Mouse (Mus musculus) lung, embryonic 14.5 days (tissue): ENCODE data around the gene Rab37. TPM values are rescaled to one million over a fixed set of nuclear protein-coding genes. Genes with fewer than 3 reads are reported as not detected.

ENCODE experiments used
- ATAC-seq: fragments of 200-750 bp; cut with Nextera tagmentation; 2 replicates; pipeline ENCODE4 v1.8.0; 2017; ENCODE audit warnings: mild to moderate bottlenecking, moderate TSS enrichment, moderate library complexity; ENCODE audit not compliant: insufficient read depth
- DNase-seq: peaks from one replicate; pipeline ENCODE4 v3.0.0-alpha.2; 2015
- H3K27ac ChIP-seq: fragments of 300-500 bp; sonication (generic); 2 replicates; pipeline ENCODE4 v1.5.1; 2014; ENCODE audit warnings: low read depth, mild to moderate bottlenecking, moderate library complexity
- H3K27me3 ChIP-seq: fragments of 300-500 bp; sonication (generic); 2 replicates; pipeline ENCODE4 v1.6.1; 2014; ENCODE audit warnings: low read length, control low read depth; ENCODE audit not compliant: insufficient read depth
- H3K36me3 ChIP-seq: fragments of 300-500 bp; sonication (generic); 2 replicates; pipeline ENCODE4 v1.6.1; 2014; ENCODE audit warnings: control low read depth; ENCODE audit not compliant: insufficient read depth
- H3K4me1 ChIP-seq: fragments of 300-500 bp; sonication (generic); 2 replicates; pipeline ENCODE4 v1.6.1; 2014; ENCODE audit warnings: antibody characterized with exemption, control low read depth; ENCODE audit not compliant: insufficient read depth
- H3K4me2 ChIP-seq: fragments of 300-500 bp; sonication (generic); 2 replicates; pipeline ENCODE4 v1.6.1; 2014; ENCODE audit warnings: mild to moderate bottlenecking
- H3K4me3 ChIP-seq: fragments of 300-500 bp; sonication (generic); 2 replicates; pipeline ENCODE4 v1.5.1; 2014; ENCODE audit warnings: low read depth, low read length
- H3K9ac ChIP-seq: fragments of 300-500 bp; sonication (generic); 2 replicates; pipeline ENCODE4 v1.6.1; 2014
- H3K9me3 ChIP-seq: fragments of 300-500 bp; sonication (generic); 2 replicates; pipeline ENCODE4 v1.6.1; 2016; ENCODE audit warnings: low read depth, low read length, control low read depth
- CTCF ChIP-seq: IDR thresholded peaks from 2 replicates; pipeline ENCODE4 v1.5.1; 2016; ENCODE audit warnings: antibody characterized with exemption, low read depth
- WGBS: fragments of 180-500 bp; shearing (Covaris S2); extraction: QIAGEN DNeasy Blood & Tissue Kit; methylation state at CpG from one replicate; pipeline ENCODE4 v1.1.7; 2014; 5-methylcytosine and 5-hydroxymethylcytosine counted together
- polyA plus RNA-seq: library from polyadenylated mRNA; unstranded; fragments of >200 nt; fragmentation: Nextera tagmentation; extraction: Ambion mirVana; gene quantifications from 2 replicates; pipeline ENCODE4 v1.2.1, GENCODE M21; 2014

Gene Rab37
- polyA plus RNA-seq, 1 experiment from 2014 or later = 0.55 TPM

DNA sequence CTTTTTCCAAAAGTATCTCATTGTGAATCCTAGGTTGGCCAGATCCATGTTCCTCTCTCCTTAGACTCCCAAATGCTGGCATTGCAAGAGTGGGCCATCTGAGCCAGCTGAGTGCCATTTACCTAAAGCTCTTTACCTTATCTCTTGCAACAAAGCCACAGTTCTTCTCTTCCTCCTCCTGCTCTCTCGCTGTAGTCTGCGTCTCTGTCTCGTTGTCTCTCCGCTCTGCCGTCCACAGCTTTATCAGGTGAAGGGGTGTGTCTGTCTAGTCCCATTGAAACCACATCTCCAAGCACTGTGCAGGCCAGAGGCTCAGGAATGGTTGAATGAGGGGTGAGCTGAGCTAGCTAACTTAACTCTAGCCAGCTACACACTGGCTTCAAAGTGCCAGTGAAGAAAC is 104.7 kb downstream of the Rab37 start:
- Histone ChIP-seq H3K9me3 (no peaks in the 10 kb centered on the region), H3K4me2 (no peak overlapping the region), H3K36me3 (peaks cover 8% of the 10 kb centered on the region; the same call in 1 of the 2 replicates), H3K9ac (no peak overlapping the region), H3K27ac (no peak overlapping the region), H3K27me3 (no peaks in the 10 kb centered on the region), H3K4me1 (no peaks in the 10 kb centered on the region), H3K4me3 (no peak overlapping the region)
- TF ChIP-seq CTCF = no peak
- 60% methylated on average over 5 of the region's 5 CpGs for WGBS
- DNase-seq = no peak
- no peak for ATAC-seq

DNA sequence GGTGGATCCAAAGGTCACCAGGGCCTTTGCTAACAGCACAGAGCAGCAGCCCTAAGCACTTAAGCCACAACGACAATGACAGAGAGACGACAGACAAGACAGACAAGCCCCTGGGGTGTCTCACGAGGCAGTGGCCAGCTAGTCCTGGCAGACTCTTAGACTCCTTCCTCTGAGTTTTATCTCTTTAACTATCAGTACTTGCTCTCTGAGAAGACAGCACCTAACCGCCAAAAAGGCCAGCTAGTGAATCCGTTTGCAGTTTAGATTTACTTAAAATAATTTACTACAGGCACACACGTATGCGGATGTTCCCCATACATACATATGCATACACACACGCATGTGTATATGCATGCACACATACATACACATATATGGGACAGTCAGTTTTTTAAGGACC is 106.3 kb downstream of the Rab37 start:
- H3K4me3 ChIP-seq = no peak overlapping the region
- ATAC-seq (no peak), DNase-seq (no peak)
- 69% methylated on average over 8 of the region's 8 CpGs for WGBS
- H3K4me2 ChIP-seq = no peak overlapping the region
- H3K36me3 ChIP-seq = peaks cover 12% of the 10 kb centered on the region; the same call in 1 of the 2 replicates
- no peak overlapping the region for H3K27ac ChIP-seq
- H3K27me3 ChIP-seq = no peaks in the 10 kb centered on the region
- no peak overlapping the region for H3K9ac ChIP-seq
- no peak for TF ChIP-seq CTCF
- no peaks in the 10 kb centered on the region for H3K9me3 ChIP-seq
- no peaks in the 10 kb centered on the region for H3K4me1 ChIP-seq

DNA sequence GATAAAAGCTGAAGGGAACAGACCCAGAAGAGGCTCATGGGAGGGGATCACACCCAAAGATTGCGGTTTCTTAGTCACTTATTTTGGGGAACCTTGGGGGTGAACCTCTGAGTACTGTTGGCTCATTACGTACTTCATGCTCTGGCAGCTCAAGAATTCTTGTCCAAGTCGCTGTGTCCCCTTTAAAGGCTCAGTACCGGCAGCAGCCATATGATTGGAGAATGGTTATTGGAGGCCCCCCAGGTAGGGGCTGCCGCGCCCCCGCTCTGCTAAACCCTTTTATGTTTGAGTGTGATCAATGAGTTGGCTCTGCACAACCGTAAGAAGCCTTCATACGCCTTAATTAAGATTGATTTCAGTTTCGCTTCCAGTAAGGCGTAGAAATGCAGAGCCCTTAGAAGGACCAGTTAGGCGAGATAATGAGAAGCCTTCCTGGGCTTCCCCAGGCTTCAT is 107.7 kb downstream of the Rab37 start:
- no peak for DNase-seq
- TF ChIP-seq CTCF = no peak
- no peak for ATAC-seq
- no peak overlapping the region for H3K4me3 ChIP-seq
- H3K36me3 ChIP-seq = peaks cover 16% of the 10 kb centered on the region; the same call in 1 of the 2 replicates
- no peaks in the 10 kb centered on the region for H3K4me1 ChIP-seq
- no peak overlapping the region for H3K27ac ChIP-seq
- 0 out of 2 replicates have a peak, but pooled peaks cover 4% of the 10 kb centered on the region for H3K27me3 ChIP-seq
- no peak overlapping the region for H3K9ac ChIP-seq
- 33% methylated on average over 12 of the region's 12 CpGs for whole genome bisulfite sequencing
- H3K9me3 ChIP-seq = no peaks in the 10 kb centered on the region
- no peak overlapping the region for H3K4me2 ChIP-seq

DNA sequence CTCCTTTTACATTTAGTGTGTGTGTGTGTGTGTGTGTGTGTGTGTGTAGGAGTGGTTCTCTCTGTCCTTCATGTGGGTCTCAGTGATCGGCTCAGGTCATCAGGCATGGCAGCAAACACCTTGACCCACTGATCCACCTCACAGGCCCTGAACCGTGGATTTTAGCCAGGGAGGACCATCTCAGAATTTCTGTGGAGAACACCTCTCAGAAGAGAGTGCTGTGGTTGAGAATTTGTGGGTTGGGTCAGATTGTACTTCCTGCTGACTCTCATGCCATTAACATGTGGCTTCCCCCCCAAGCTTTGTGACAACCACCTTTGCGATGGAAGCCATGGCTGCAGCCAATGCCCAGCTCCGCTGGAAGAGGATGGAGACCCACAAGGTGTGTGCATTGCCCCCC is 109.3 kb downstream of the Rab37 start:
- no peak for DNase-seq
- Histone ChIP-seq H3K4me2 (no peak overlapping the region), H3K4me3 (no peak overlapping the region), H3K9me3 (no peaks in the 10 kb centered on the region), H3K36me3 (peaks cover 23% of the 10 kb centered on the region; the same call in 1 of the 2 replicates), H3K27me3 (0 out of 2 replicates have a peak, but pooled peaks cover 4% of the 10 kb centered on the region), H3K27ac (no peak overlapping the region), H3K9ac (no peak overlapping the region), H3K4me1 (no peaks in the 10 kb centered on the region)
- 85% methylated on average over 4 of the region's 4 CpGs for WGBS
- TF ChIP-seq CTCF = no peak
- ATAC-seq = no peak

DNA sequence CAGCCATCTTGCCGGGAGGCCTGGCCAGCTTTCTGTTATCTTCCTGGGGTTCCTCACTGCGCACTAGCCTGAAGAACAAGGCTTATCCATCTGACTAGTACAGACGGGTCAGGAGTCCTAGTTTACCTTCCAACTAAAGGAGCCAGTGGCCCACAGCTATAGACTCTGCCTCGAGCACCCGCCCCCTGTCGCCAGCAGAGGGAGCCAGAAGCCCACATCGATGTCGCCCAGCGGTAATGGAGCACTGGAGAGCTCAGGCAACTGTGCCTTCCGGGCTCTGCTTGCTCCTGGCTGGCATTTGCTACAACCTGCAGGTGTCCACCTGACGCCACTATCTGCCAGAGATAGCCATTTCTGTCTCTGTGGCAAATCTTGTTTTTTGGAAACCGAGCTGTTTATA is 111.1 kb downstream of the Rab37 start:
- H3K27ac ChIP-seq = no peak overlapping the region
- no peak overlapping the region for H3K4me2 ChIP-seq
- 14% methylated on average over 12 of the region's 12 CpGs for WGBS
- no peak overlapping the region for H3K4me3 ChIP-seq
- H3K4me1 ChIP-seq = no peaks in the 10 kb centered on the region
- H3K27me3 ChIP-seq = 0 out of 2 replicates have a peak, but pooled peaks cover 7% of the 10 kb centered on the region
- ATAC-seq (peak; percentile 83), DNase-seq (peak; percentile 90)
- H3K9ac ChIP-seq = no peak overlapping the region
- peak; percentile 97 for TF ChIP-seq CTCF
- H3K36me3 ChIP-seq = peaks cover 38% of the 10 kb centered on the region; the same call in 1 of the 2 replicates
- no peaks in the 10 kb centered on the region for H3K9me3 ChIP-seq

DNA sequence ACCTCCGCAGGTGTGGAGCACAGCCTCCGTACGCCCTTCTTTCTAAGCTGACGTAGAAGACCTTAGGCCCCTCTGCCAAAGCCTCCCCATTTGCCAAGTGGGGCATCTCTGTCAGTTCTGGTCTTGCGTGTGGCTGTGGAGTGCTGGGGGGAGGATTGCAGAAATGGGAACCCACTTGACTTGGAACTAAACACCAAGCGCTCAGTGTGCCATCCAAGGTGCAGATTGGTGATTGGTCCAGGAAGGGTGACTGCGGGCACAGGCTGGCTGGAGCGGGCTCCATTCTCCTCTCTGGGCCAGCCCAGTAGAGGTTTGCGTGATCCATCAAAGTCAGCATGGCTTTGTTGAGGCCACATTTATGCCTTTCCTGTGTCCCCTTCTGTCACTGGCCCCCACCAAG is 111.5 kb downstream of the Rab37 start:
- peaks cover 34% of the 10 kb centered on the region; the same call in 1 of the 2 replicates for H3K36me3 ChIP-seq
- no peak overlapping the region for H3K9ac ChIP-seq
- no peak overlapping the region for H3K4me2 ChIP-seq
- WGBS = 87% methylated on average over 9 of the region's 9 CpGs
- no peak for ATAC-seq
- H3K4me1 ChIP-seq = no peaks in the 10 kb centered on the region
- no peak for DNase-seq
- H3K27me3 ChIP-seq = 0 out of 2 replicates have a peak, but pooled peaks cover 7% of the 10 kb centered on the region
- H3K27ac ChIP-seq = no peak overlapping the region
- no peaks in the 10 kb centered on the region for H3K9me3 ChIP-seq
- no peak overlapping the region for H3K4me3 ChIP-seq
- TF ChIP-seq CTCF = no peak

DNA sequence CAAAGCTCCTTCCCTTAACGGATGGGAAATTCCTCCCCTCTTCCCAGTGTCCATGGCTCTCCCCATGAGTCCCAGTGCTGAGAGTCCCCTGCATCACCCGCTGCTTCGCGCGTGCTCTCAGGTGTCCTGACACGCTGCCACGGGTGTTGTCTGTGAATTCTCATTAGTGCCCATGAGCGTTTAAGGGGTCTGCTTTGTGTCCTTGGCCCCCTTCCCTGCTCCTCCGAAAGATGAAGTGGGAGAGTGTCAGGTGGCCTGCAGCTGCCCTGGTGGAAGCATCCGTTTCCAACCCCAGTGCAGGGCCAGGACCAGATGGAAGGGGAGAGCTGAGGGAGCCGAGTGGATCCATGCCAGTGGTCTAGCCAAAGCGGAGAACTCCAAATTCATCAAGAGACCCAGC is 116.9 kb downstream of the Rab37 start:
- H3K27ac ChIP-seq = no peak overlapping the region
- no peak overlapping the region for H3K9ac ChIP-seq
- ATAC-seq (no peak), DNase-seq (no peak)
- H3K4me3 ChIP-seq = no peak overlapping the region
- no peaks in the 10 kb centered on the region for H3K4me1 ChIP-seq
- 0 out of 2 replicates have a peak, but pooled peaks cover 7% of the 10 kb centered on the region for H3K27me3 ChIP-seq
- peaks cover 25% of the 10 kb centered on the region; the same call in 1 of the 2 replicates for H3K36me3 ChIP-seq
- TF ChIP-seq CTCF = no peak
- H3K4me2 ChIP-seq = no peak overlapping the region
- 82% methylated on average over 12 of the region's 12 CpGs for WGBS
- no peaks in the 10 kb centered on the region for H3K9me3 ChIP-seq
